Mouse (Mus musculus) heart, embryonic 14.5 days (tissue): ENCODE measurements around the gene Kirrel2. TPM values are rescaled to one million over a fixed set of nuclear protein-coding genes. Genes with fewer than 3 reads are reported as not detected.

Experiments
- ATAC-seq: fragments of 200-750 bp; cut with Nextera tagmentation; 2 replicates; pipeline ENCODE4 v1.8.0; 2017; ENCODE audit warnings: low read depth, moderate TSS enrichment; ENCODE audit not compliant: insufficient number of reproducible peaks, insufficient read depth, low FRiP score
- H3K27ac ChIP-seq, 2 experiments: fragments of 200-500 bp in 1 of 2; fragments of 300-500 bp in 1 of 2; sonication (generic) in 1 of 2; replicated peaks in 1 of 2; 2 replicates each; pipeline ENCODE4 v1.5.1; 2012 to 2014; ENCODE audit warnings: low read depth in 2 of 2, low read length in 2 of 2, control low read depth in 1 of 2, mild to moderate bottlenecking in 1 of 2, mixed read lengths in 1 of 2; ENCODE audit not compliant: control insufficient read depth in 1 of 2, insufficient read depth in 1 of 2
- H3K27me3 ChIP-seq: fragments of 300-500 bp; sonication (generic); 2 replicates; pipeline ENCODE4 v1.6.1; 2014; ENCODE audit warnings: mild to moderate bottlenecking, low read length, control low read depth; ENCODE audit not compliant: control insufficient read depth, insufficient read depth
- H3K36me3 ChIP-seq: fragments of 300-500 bp; sonication (generic); 2 replicates; pipeline ENCODE4 v1.6.1; 2014; ENCODE audit warnings: mild to moderate bottlenecking, control low read depth, low read length, mixed read lengths; ENCODE audit not compliant: control insufficient read depth, insufficient read depth
- H3K4me1 ChIP-seq, 2 experiments: fragments of 200-500 bp in 1 of 2; fragments of 300-500 bp in 1 of 2; sonication (generic) in 1 of 2; 2 replicates each; pipeline ENCODE4 v1.6.1; 2012 to 2014; ENCODE audit warnings: low read length in 2 of 2, control low read depth in 1 of 2, mixed read lengths in 1 of 2; ENCODE audit not compliant: control insufficient read depth in 2 of 2, insufficient read depth in 2 of 2
- H3K4me2 ChIP-seq: fragments of 300-500 bp; sonication (generic); 2 replicates; pipeline ENCODE4 v1.6.1; 2014; ENCODE audit warnings: mild to moderate bottlenecking, low read length
- H3K4me3 ChIP-seq, 2 experiments: fragments of 200-500 bp in 1 of 2; fragments of 300-500 bp in 1 of 2; sonication (generic) in 1 of 2; 2 replicates each; pipeline ENCODE4 v1.5.1; 2012 to 2014; ENCODE audit warnings: low read length in 2 of 2, mild to moderate bottlenecking in 2 of 2, control low read depth in 1 of 2, low read depth in 1 of 2, moderate library complexity in 1 of 2; ENCODE audit not compliant: control insufficient read depth in 1 of 2, insufficient read depth in 1 of 2
- H3K9ac ChIP-seq: fragments of 300-500 bp; sonication (generic); 2 replicates; pipeline ENCODE4 v1.6.1; 2014; ENCODE audit warnings: mild to moderate bottlenecking, low read length
- H3K9me3 ChIP-seq: fragments of 300-500 bp; sonication (generic); 2 replicates; pipeline ENCODE4 v1.6.1; 2016; ENCODE audit warnings: low read length, control low read depth; ENCODE audit not compliant: control insufficient read depth
- WGBS: fragments of 180-500 bp; shearing (Covaris S2); extraction: QIAGEN DNeasy Blood & Tissue Kit; methylation state at CpG from one replicate; pipeline ENCODE4 v1.1.7; 2014; 5-methylcytosine and 5-hydroxymethylcytosine counted together
- polyA plus RNA-seq: library from polyadenylated mRNA; unstranded; fragments of >200 nt; fragmentation: Nextera tagmentation; extraction: Ambion mirVana; gene quantifications from 2 replicates; pipeline ENCODE4 v1.2.1, GENCODE M21; 2014

The Kirrel2 gene
- polyA plus RNA-seq, 1 experiment from 2014 or later, result 0.26 TPM

DNA sequence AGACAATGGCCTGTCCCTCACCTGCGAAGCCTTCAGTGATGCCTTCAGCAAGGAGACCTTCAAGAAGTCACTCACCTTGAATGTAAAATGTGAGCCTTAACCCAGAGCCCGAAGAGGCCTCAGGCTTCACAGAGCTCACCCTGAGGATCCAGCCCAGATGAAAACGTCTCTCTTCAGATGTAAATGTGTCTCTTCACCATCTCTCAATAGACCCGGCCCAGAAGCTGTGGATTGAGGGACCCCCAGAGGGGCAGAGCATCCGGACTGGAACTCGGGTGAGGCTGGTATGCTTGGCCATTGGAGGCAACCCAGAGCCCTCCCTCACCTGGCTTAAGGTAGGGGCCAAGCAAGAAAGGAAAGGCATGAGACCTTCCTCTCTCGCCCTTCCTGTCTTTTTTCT, 6.1 kb upstream of the Kirrel2 start:
- no peak overlapping the region for H3K4me3 ChIP-seq
- H3K4me1 ChIP-seq, result peaks cover 0 to 2% of the 10 kb centered on the region in 2 experiments; a peak in 1 of 4 replicates
- no peak overlapping the region for H3K9ac ChIP-seq
- 32% methylated on average over 7 of the region's 7 CpGs for WGBS
- no peak overlapping the region for H3K27ac ChIP-seq
- H3K9me3 ChIP-seq, result no peaks in the 10 kb centered on the region
- ATAC-seq, result no peak
- H3K4me2 ChIP-seq, result no peak overlapping the region
- no peaks in the 10 kb centered on the region for H3K36me3 ChIP-seq
- peaks cover 92% of the 10 kb centered on the region for H3K27me3 ChIP-seq

DNA sequence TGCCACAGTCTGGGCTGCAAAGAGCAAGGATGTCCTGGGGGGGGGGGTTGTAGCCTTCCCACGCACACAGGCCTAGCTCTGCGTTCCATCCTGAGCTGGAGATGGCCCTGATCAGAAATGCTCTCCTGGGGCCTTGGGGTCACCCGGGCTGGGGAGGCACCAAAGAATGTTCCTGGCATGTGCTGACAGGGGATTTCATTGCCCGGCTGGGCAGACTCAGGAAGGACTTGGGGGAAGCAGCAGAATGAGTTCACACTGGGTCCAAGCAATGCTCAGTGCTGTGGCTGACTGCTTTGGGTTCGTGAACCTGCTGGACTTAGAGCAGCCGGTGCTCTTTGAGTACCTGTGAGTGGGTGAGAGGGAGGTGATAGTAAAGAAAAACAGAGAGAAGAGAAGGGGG, 2.0 kb upstream of the Kirrel2 start:
- H3K27me3 ChIP-seq, result peaks cover 93% of the 10 kb centered on the region
- H3K36me3 ChIP-seq, result no peaks in the 10 kb centered on the region
- no peak overlapping the region for H3K4me3 ChIP-seq
- H3K9me3 ChIP-seq, result no peaks in the 10 kb centered on the region
- H3K9ac ChIP-seq, result no peak overlapping the region
- WGBS, result 31% methylated on average over 6 of the region's 6 CpGs
- no peaks in the 10 kb centered on the region; a peak in 1 of 4 replicates for H3K4me1 ChIP-seq
- no peak for ATAC-seq
- H3K4me2 ChIP-seq, result no peak overlapping the region
- no peak overlapping the region for H3K27ac ChIP-seq

GRCm38 (mm10) chr7:30456911-30457628, 420 bp downstream of the Kirrel2 start:
- H3K36me3 ChIP-seq, result no peaks in the 10 kb centered on the region
- WGBS, result 1% methylated on average over 31 of the region's 31 CpGs
- peaks cover 97% of the 10 kb centered on the region for H3K27me3 ChIP-seq
- peaks cover 0 to 3% of the 10 kb centered on the region in 2 experiments; a peak in 1 of 4 replicates for H3K4me1 ChIP-seq
- peak overlapping the region; percentile 14 for H3K4me2 ChIP-seq
- no peak overlapping the region; a peak in 1 of 4 replicates for H3K4me3 ChIP-seq
- H3K27ac ChIP-seq, result no peak overlapping the region
- H3K9ac ChIP-seq, result no peak overlapping the region
- no peaks in the 10 kb centered on the region for H3K9me3 ChIP-seq
- ATAC-seq, result no peak

GRCm38 (mm10) chr7:30456487-30456886, 1.0 kb downstream of the Kirrel2 start:
- WGBS, result 2% methylated on average over 9 of the region's 9 CpGs
- no peak for ATAC-seq
- no peaks in the 10 kb centered on the region for H3K9me3 ChIP-seq
- H3K9ac ChIP-seq, result no peak overlapping the region
- H3K4me2 ChIP-seq, result peak overlapping the region; percentile 14; the same call in 1 of the 2 replicates
- H3K4me3 ChIP-seq, result no peak overlapping the region
- no peaks in the 10 kb centered on the region for H3K36me3 ChIP-seq
- peaks cover 95% of the 10 kb centered on the region for H3K27me3 ChIP-seq
- H3K4me1 ChIP-seq, result peaks cover 0 to 3% of the 10 kb centered on the region in 2 experiments; a peak in 1 of 4 replicates
- H3K27ac ChIP-seq, result no peak overlapping the region

DNA sequence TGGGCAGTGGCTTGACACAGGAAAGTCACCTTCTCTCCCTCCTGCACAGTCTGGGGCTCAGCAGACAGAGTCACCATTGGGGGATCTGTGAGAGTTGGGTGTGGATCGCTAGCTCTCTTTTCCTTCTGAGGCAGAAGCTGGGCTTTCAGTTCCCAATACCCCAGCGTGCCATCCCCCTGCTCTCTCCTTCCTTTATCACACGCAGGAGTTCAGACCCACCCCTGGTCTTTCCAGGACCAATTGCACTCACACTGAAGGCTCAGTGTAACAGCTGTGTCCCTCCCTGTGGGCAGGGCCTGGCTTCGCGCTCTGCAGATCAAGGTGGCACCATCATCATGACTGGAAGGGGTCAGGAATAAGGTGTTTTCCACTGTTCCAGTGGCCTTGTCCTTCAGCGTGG, 3.2 kb downstream of the Kirrel2 start:
- Histone ChIP-seq H3K27me3 (peaks cover 73% of the 10 kb centered on the region), H3K36me3 (no peaks in the 10 kb centered on the region), H3K27ac (no peak overlapping the region), H3K9ac (no peak overlapping the region), H3K4me1 (peaks cover 0 to 3% of the 10 kb centered on the region in 2 experiments; a peak in 1 of 4 replicates), H3K4me2 (0 out of 2 replicates have a peak overlapping the region, but pooled peaks have one; percentile 11), H3K4me3 (0 out of 4 replicates have a peak overlapping the region, but pooled peaks of 1 of the 2 experiments have one; percentile 4), H3K9me3 (no peaks in the 10 kb centered on the region)
- 13% methylated on average over 6 of the region's 6 CpGs for WGBS
- ATAC-seq, result no peak

DNA sequence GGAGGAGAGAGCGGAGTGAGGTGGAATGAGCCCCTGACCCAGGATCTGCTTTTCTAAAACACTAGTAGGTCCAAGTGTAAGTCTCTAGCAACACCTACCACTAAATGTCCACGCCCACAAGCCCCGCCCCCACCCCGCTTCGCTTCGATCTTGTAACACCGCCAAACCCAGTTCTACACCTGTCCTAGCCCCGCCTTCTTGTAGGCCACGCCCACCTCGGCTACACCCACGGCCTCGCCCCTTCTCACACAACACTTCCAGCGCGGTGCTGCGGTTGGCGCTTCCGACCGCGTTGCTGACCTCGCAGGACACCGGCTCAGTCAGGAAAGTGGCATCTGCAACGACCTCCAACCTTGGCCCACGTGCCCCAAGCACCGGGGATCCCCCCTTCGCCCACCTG, 3.7 kb downstream of the Kirrel2 start:
- H3K36me3 ChIP-seq, result no peaks in the 10 kb centered on the region
- peak overlapping the region in 1 of 2 experiments; percentile 4; a peak in 2 of 4 replicates for H3K4me3 ChIP-seq
- H3K4me1 ChIP-seq, result peaks cover 0 to 3% of the 10 kb centered on the region in 2 experiments; a peak in 1 of 4 replicates
- H3K4me2 ChIP-seq, result peak overlapping the region; percentile 11; the same call in 1 of the 2 replicates
- 3% methylated on average over 25 of the region's 25 CpGs for WGBS
- ATAC-seq, result no peak
- H3K27ac ChIP-seq, result no peak overlapping the region
- H3K27me3 ChIP-seq, result peaks cover 68% of the 10 kb centered on the region
- no peak overlapping the region for H3K9ac ChIP-seq
- no peaks in the 10 kb centered on the region for H3K9me3 ChIP-seq

- no peaks in the 10 kb centered on the region for H3K9me3 ChIP-seq
- no peak overlapping the region for H3K27ac ChIP-seq
- H3K36me3 ChIP-seq, result no peaks in the 10 kb centered on the region
- H3K4me1 ChIP-seq, result peaks cover 0 to 3% of the 10 kb centered on the region in 2 experiments; a peak in 1 of 4 replicates
- no peak overlapping the region for H3K4me2 ChIP-seq
- peaks cover 64% of the 10 kb centered on the region for H3K27me3 ChIP-seq
- no peak overlapping the region; a peak in 1 of 4 replicates for H3K4me3 ChIP-seq
- no peak overlapping the region for H3K9ac ChIP-seq
- WGBS, result 25% methylated on average over 25 of the region's 25 CpGs
- ATAC-seq, result no peak
These were observed 4.2 kb downstream of the Kirrel2 start for GRCm38 (mm10) chr7:30453327-30453726.
